Mouse (Mus musculus) intestine, embryonic 16.5 days (tissue): ENCODE measurements around the gene Ttc17. TPM values are rescaled to one million over a fixed set of nuclear protein-coding genes. Genes with fewer than 3 reads are reported as not detected.

Experiments used
- ATAC-seq: fragments of 200-750 bp; cut with Nextera tagmentation; 2 replicates; pipeline ENCODE4 v1.8.0; 2017; ENCODE audit warnings: moderate TSS enrichment, moderate library complexity
- H3K27ac ChIP-seq: fragments of 300-500 bp; sonication (generic); 2 replicates; pipeline ENCODE4 v1.5.1; 2014; ENCODE audit warnings: mild to moderate bottlenecking, low read length
- H3K27me3 ChIP-seq: fragments of 300-500 bp; sonication (generic); replicated peaks from 2 replicates; pipeline ENCODE4 v1.6.1; 2014; ENCODE audit warnings: low read length, control low read depth, mixed read lengths; ENCODE audit not compliant: control insufficient read depth, insufficient read depth
- H3K36me3 ChIP-seq: fragments of 300-500 bp; sonication (generic); 2 replicates; pipeline ENCODE4 v1.6.1; 2014; ENCODE audit warnings: low read length, control low read depth; ENCODE audit not compliant: control insufficient read depth, insufficient read depth
- H3K4me1 ChIP-seq: fragments of 300-500 bp; sonication (generic); 2 replicates; pipeline ENCODE4 v1.6.1; 2014; ENCODE audit warnings: low read length, control low read depth, mixed read lengths; ENCODE audit not compliant: control insufficient read depth, insufficient read depth
- H3K4me2 ChIP-seq: fragments of 300-500 bp; sonication (generic); 2 replicates; pipeline ENCODE4 v1.6.1; 2014; ENCODE audit warnings: low read depth, low read length, control low read depth
- H3K4me3 ChIP-seq: fragments of 300-500 bp; sonication (generic); 2 replicates; pipeline ENCODE4 v1.5.1; 2014; ENCODE audit warnings: mild to moderate bottlenecking, low read length
- H3K9ac ChIP-seq: fragments of 300-500 bp; sonication (generic); 2 replicates; pipeline ENCODE4 v1.6.1; 2014; ENCODE audit warnings: low read depth, low read length
- H3K9me3 ChIP-seq: fragments of 300-500 bp; sonication (generic); 2 replicates; pipeline ENCODE4 v1.6.1; 2016; ENCODE audit warnings: low read length, control low read depth; ENCODE audit not compliant: control insufficient read depth
- WGBS: fragments of 180-500 bp; shearing (Covaris S2); extraction: QIAGEN DNeasy Blood & Tissue Kit; methylation state at CpG from one replicate; pipeline ENCODE4 v1.1.7; 2014; 5-methylcytosine and 5-hydroxymethylcytosine counted together
- microRNA counts: library from miRNA; unstranded; fragments of <30 nt; microRNA quantifications from one replicate; lab custom pipeline; 2016
- microRNA-seq: library from miRNA; unstranded; fragments of <30 nt; microRNA quantifications from one replicate; pipeline ENCODE4, GENCODE M21; 2016
- polyA plus RNA-seq: library from polyadenylated mRNA; unstranded; fragments of >200 nt; fragmentation: Nextera tagmentation; extraction: Ambion mirVana; gene quantifications from 2 replicates; pipeline ENCODE4 v1.2.1, GENCODE M21; 2015

Ttc17 gene
- polyA plus RNA-seq, 1 experiment from 2014 or later: 14.5 TPM

GRCm38 (mm10) chr2:94254102-94254501, 152.4 kb downstream of the Ttc17 start:
- no peak overlapping the region for H3K9ac ChIP-seq
- 27% methylated on average over 3 of the region's 3 CpGs for WGBS
- H3K27me3 ChIP-seq: no peaks in the 10 kb centered on the region; the same call in 1 of the 2 replicates
- H3K9me3 ChIP-seq: no peaks in the 10 kb centered on the region
- H3K36me3 ChIP-seq: no peaks in the 10 kb centered on the region
- ATAC-seq: no peak
- H3K4me1 ChIP-seq: no peaks in the 10 kb centered on the region
- H3K4me2 ChIP-seq: no peak overlapping the region
- H3K27ac ChIP-seq: no peak overlapping the region
- no peak overlapping the region for H3K4me3 ChIP-seq

MicroRNAs within 50 kb of the gene (microRNA counts, 519-probe panel; counts per million panel counts)
- 1,743 counts per million, percentile 26 among the panel's probes with 10 or more counts for microRNA mmu-miR-670 (lab: Ali Mortazavi, UCI)

Small RNAs within 50 kb of the gene (microRNA-seq; reads per million reads assigned to microRNA genes)
- 4.8 reads per million, percentile 14 among the genes with 10 or more reads in this experiment for gene Mir670

Other genes starting within 250 kb of the Ttc17 start
- 175 and 183 TPM in 2 replicates for gene Hsd17b12, start 248.7 kb downstream of the Ttc17 start, polyA plus RNA-seq
- gene Api5, start 31.4 kb upstream of the Ttc17 start, polyA plus RNA-seq: 116 and 119 TPM in 2 replicates